Mouse (Mus musculus): ENCODE results near the gene Carmil2.

DNA sequence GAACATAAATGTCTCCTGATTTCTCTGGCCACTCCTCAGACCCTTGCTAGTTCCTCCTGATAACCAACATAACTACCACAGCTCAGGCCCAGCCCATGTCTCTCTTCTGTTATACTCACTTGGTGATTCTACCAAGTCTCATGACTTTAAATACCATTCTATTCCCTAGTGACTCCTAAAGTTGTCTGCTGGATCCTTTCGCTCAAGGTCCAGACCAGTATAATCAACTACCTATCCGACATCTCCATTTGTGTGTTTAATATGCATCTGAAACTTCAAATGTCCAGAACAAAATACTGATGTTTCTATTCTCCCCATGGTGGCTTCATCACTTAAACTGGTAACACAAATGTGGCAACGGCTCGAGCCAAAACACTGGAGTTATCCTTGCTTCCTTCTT, 57.2 kb downstream of the Carmil2 start:
- TF ChIP-seq CTCF (IDR thresholded peaks at IDR 0.05; ENCODE audit: extremely low read depth, insufficient read depth, low read length) (no peak), POLR2A (IDR thresholded peaks at IDR 0.05; ENCODE audit: extremely low read depth, insufficient read depth, low read length) (no peak)
